Mouse (Mus musculus): ENCODE measurements around the gene Astn2. TPM values are rescaled to one million over a fixed set of nuclear protein-coding genes. Genes with fewer than 3 reads are reported as not detected.

Gene Astn2
- total and polyA plus RNA-seq, 2 experiments = 0.77 to 1.2 TPM

DNA sequence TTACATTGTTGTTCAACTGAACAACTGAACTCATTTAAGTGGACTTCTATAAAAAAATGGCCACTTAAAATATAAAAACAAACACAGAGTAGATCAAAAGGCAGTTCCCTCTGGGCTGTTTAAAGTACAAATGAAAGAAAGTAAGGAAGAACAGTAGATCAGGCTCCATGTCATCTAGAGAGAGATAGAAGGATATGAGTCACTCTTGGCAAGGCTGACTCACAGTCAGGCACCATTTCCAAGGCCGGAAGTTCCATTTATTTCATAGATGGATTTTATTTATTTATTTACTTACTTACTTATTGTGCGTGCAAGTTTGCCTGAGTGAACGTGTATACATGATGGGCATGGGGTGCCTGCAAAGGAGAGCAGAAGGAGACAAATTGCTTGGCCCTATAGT, 67.0 kb downstream of the Astn2 start:
- Histone ChIP-seq H3K79me2 (ENCODE audit: control insufficient read depth, insufficient read depth, low read length) (no peaks in the 10 kb centered on the region), H3K27ac (replicated peaks; ENCODE audit: insufficient read depth, low read depth, low read length) (no peak overlapping the region), H3K4me1 (ENCODE audit: control insufficient read depth, insufficient read depth, low read length) (no peaks in the 10 kb centered on the region), H3K9ac (ENCODE audit: low read depth, low read length) (no peak overlapping the region), H3K36me3 (ENCODE audit: control insufficient read depth, insufficient read depth, low read length) (no peaks in the 10 kb centered on the region), H3K27me3 (ENCODE audit: control insufficient read depth, insufficient read depth, low read length) (no peaks in the 10 kb centered on the region), H3K4me3 (ENCODE audit: insufficient read depth, low read depth, low read length) (no peak overlapping the region)
- no peak for DNase-seq (ENCODE audit: extremely low read depth, low read depth, low spot score)
- TF ChIP-seq POLR2A (IDR thresholded peaks at IDR 0.05; ENCODE audit: extremely low read depth, insufficient read depth, low read length) (no peak), CTCF (IDR thresholded peaks at IDR 0.05; ENCODE audit: low read depth, low read length) (no peak)
- WGBS = 79% methylated on average over 3 of the region's 3 CpGs

DNA sequence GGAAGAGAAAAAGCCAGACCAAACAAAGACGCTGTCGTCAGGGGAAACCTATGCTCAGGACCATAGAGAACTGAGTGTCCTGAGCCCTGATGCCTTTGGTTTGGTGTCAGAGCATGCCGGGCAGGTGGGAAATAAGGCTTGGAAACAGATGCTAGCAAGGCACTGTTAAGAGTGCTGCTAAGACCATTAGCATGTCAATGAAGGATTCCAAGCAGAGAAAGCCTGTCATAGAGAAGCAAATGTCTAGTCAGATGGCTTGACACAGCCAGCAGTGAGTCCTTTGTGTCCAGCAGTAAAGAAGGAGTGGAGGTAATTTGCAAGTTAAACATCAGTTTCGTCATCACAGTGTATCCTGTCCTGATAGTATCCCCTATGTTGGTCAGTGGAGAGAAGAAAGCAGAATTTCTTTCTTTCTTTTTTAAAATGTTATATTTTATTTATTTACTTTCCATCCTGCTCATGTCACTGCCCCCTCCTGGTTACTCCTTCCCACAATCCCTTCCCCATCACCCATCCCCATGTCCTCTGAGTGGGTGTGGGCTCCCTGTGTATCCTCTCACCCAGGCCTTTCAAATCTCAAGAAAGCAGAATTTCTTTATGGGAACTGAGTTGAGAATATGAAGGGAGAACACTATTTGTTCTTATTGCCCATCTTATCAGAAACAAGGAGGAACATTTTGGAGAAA, 73.7 kb downstream of the Astn2 start:
- WGBS = 35% methylated on average over 4 of the region's 4 CpGs

DNA sequence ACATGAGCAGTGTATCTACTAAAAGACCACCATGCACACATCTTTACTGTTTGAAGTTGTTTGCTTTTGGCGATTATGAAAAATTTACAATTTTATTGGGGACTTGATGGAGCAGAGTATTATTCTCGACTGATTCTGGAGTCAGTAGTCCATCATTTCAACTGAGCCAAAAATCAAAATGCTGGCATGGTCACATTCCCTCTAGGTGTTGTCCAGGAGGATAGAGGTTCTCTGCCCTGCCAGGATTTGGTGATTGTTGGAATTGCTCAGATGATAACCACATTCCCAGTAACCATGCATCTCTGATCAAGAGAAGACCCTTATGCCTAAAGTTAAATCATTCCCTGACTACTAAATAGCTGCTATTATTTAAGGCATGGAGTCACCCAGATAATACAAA, 83.4 kb downstream of the Astn2 start:
- Histone ChIP-seq H3K4me1 (ENCODE audit: control insufficient read depth, insufficient read depth, low read length) (no peaks in the 10 kb centered on the region), H3K4me3 (ENCODE audit: insufficient read depth, low read depth, low read length) (no peak overlapping the region), H3K9ac (ENCODE audit: low read depth, low read length) (no peak overlapping the region), H3K36me3 (ENCODE audit: control insufficient read depth, insufficient read depth, low read length) (no peaks in the 10 kb centered on the region), H3K27ac (replicated peaks; ENCODE audit: insufficient read depth, low read depth, low read length) (no peak overlapping the region), H3K79me2 (ENCODE audit: control insufficient read depth, insufficient read depth, low read length) (no peaks in the 10 kb centered on the region), H3K27me3 (ENCODE audit: control insufficient read depth, insufficient read depth, low read length) (no peaks in the 10 kb centered on the region)
- WGBS = 69% methylated on average over 2 of the region's 2 CpGs
- TF ChIP-seq CTCF (IDR thresholded peaks at IDR 0.05; ENCODE audit: low read depth, low read length) = no peak
- TF ChIP-seq POLR2A (IDR thresholded peaks at IDR 0.05; ENCODE audit: extremely low read depth, insufficient read depth, low read length) = no peak
- no peak for DNase-seq (ENCODE audit: extremely low read depth, low read depth, low spot score)

More for the DNA sequence above, 73.7 kb downstream of the Astn2 start:
- TF ChIP-seq POLR2A (IDR thresholded peaks at IDR 0.05; ENCODE audit: extremely low read depth, insufficient read depth, low read length) (no peak), CTCF (IDR thresholded peaks at IDR 0.05; ENCODE audit: low read depth, low read length) (no peak)
- Histone ChIP-seq H3K4me1 (ENCODE audit: control insufficient read depth, insufficient read depth, low read length) (no peaks in the 10 kb centered on the region), H3K36me3 (ENCODE audit: control insufficient read depth, insufficient read depth, low read length) (no peaks in the 10 kb centered on the region), H3K27me3 (ENCODE audit: control insufficient read depth, insufficient read depth, low read length) (no peaks in the 10 kb centered on the region), H3K9ac (ENCODE audit: low read depth, low read length) (no peak overlapping the region), H3K4me3 (ENCODE audit: insufficient read depth, low read depth, low read length) (no peak overlapping the region), H3K27ac (replicated peaks; ENCODE audit: insufficient read depth, low read depth, low read length) (no peak overlapping the region), H3K79me2 (ENCODE audit: control insufficient read depth, insufficient read depth, low read length) (no peaks in the 10 kb centered on the region)
- DNase-seq (ENCODE audit: extremely low read depth, low read depth, low spot score) = no peak

DNA sequence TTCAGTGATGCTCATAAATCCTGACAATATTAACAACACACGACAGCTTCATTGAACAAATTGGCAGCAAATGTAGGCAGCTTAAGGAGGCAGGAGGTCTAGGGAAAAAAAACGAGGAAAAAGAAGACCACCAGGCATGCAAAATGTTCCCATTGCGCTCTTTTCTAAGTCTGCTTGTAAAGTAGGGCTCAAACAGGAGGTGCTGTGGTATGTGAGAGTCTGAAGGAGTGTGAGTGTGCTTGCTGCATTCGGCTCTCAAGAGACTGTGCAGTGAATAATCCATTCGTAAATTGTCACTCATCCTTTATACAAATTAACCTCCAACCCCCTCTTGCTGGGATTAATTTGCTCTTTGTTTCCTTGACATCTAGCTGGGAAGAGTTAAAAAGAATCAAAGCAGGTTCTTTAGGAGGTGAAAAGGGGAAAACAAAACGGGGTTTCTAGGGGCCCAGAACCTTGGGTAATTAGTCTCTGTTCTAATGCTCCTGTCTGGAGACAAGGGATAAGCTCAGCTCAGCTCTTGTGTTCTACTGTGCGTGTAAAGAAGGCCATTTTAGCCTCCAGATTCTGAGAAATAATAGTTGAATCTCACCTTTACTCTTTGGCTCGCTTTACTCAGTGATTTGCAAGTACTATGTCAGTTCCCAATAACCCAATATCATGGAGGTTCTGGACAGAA, 89.5 kb downstream of the Astn2 start:
- TF ChIP-seq CTCF (IDR thresholded peaks at IDR 0.05; ENCODE audit: low read depth, low read length) (no peak), POLR2A (IDR thresholded peaks at IDR 0.05; ENCODE audit: extremely low read depth, insufficient read depth, low read length) (no peak)
- no peak overlapping the region for H3K27ac ChIP-seq (replicated peaks; ENCODE audit: insufficient read depth, low read depth, low read length)
- no peak overlapping the region for H3K4me3 ChIP-seq (ENCODE audit: insufficient read depth, low read depth, low read length)
- no peak for DNase-seq (ENCODE audit: extremely low read depth, low read depth, low spot score)
- H3K36me3 ChIP-seq (ENCODE audit: control insufficient read depth, insufficient read depth, low read length) = no peaks in the 10 kb centered on the region
- no peaks in the 10 kb centered on the region for H3K79me2 ChIP-seq (ENCODE audit: control insufficient read depth, insufficient read depth, low read length)
- H3K4me1 ChIP-seq (ENCODE audit: control insufficient read depth, insufficient read depth, low read length) = no peaks in the 10 kb centered on the region
- WGBS = 42% methylated on average over 8 of the region's 8 CpGs
- no peaks in the 10 kb centered on the region for H3K27me3 ChIP-seq (ENCODE audit: control insufficient read depth, insufficient read depth, low read length)
- no peak overlapping the region for H3K9ac ChIP-seq (ENCODE audit: low read depth, low read length)

DNA sequence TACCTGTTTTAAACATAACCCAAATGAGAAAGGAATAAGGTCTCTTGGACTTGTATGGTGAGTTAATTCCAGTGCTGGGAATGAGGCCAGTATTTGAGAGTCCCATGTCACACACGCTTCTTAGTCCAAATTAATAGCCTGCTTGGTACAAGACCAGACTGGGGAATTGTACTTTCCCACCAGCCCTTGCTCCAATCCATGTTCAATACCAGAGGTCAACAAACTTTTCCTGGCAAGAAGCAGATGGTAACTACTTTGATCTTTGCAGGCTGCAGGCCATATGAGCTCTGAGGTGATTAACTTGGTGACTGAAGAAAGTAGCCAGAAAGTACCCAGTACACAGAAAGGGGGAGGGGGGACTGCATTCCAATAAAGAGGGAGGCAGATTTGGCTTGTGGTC, 91.7 kb downstream of the Astn2 start:
- TF ChIP-seq POLR2A (IDR thresholded peaks at IDR 0.05; ENCODE audit: extremely low read depth, insufficient read depth, low read length) = no peak
- no peak for TF ChIP-seq CTCF (IDR thresholded peaks at IDR 0.05; ENCODE audit: low read depth, low read length)
- H3K36me3 ChIP-seq (ENCODE audit: control insufficient read depth, insufficient read depth, low read length) = no peaks in the 10 kb centered on the region
- no peak overlapping the region for H3K27ac ChIP-seq (replicated peaks; ENCODE audit: insufficient read depth, low read depth, low read length)
- no peak overlapping the region for H3K4me3 ChIP-seq (ENCODE audit: insufficient read depth, low read depth, low read length)
- peak; percentile 62 for DNase-seq (ENCODE audit: extremely low read depth, low read depth, low spot score)
- H3K9ac ChIP-seq (ENCODE audit: low read depth, low read length) = no peak overlapping the region
- 60% methylated on average over 1 of the region's 1 CpGs for WGBS
- H3K4me1 ChIP-seq (ENCODE audit: control insufficient read depth, insufficient read depth, low read length) = no peaks in the 10 kb centered on the region
- no peaks in the 10 kb centered on the region for H3K27me3 ChIP-seq (ENCODE audit: control insufficient read depth, insufficient read depth, low read length)
- H3K79me2 ChIP-seq (ENCODE audit: control insufficient read depth, insufficient read depth, low read length) = no peaks in the 10 kb centered on the region

Data from liver, adult 2 months (tissue).